Mouse (Mus musculus) left cerebral cortex, adult 6 months (tissue): ENCODE data around the gene Fhl4. TPM values are rescaled to one million over a fixed set of nuclear protein-coding genes. Genes with fewer than 3 reads are reported as not detected.

Experiments used
- long read RNA-seq, 2 experiments: library from polyadenylated mRNA; unstranded; transcript quantifications; one replicate each; pipeline ENCODE4 v2.0.0; 2019 to 2020
- polyA plus RNA-seq: library from polyadenylated mRNA; unstranded; fragments of <200 nt; fragmentation: Nextera tagmentation; gene quantifications from 2 replicates; pipeline ENCODE4 v1.2.3, GENCODE M21; 2021

Gene Fhl4
- 0.77 and 1.4 TPM in 2 replicates for polyA plus RNA-seq
- long read RNA-seq, experiment 1, partial matches to known transcripts = 0 of 4 reads
- long read RNA-seq, experiment 1, other reads (novel, unspliced or antisense) = 1 of 4 reads
- long read RNA-seq, experiment 2 = 0 reads

GRCm38 (mm10) chr10:85102247-85103084 lies at the start of gene Fhl4, which contains the start of gene Tmem263:
Gene Fhl4 (minus strand): TSS chr10:85102495.
Gene Tmem263 (plus strand): TSS chr10:85102627.

GRCm38 (mm10) chr10:85127395-85128287 lies 25.3 kb upstream of the Fhl4 start, which contains the start of gene Mterf2:
Gene Mterf2 (minus strand): TSS chr10:85128027.

Other genes with a start within 250 kb of the Fhl4 start
- gene Ric8b, start 184.9 kb downstream of the Fhl4 start, polyA plus RNA-seq = 13.4 and 16.8 TPM in 2 replicates
- gene Tmem263, start 132 bp upstream of the Fhl4 start, polyA plus RNA-seq = 39.2 and 61.9 TPM in 2 replicates
- gene Mterf2, start 25.5 kb upstream of the Fhl4 start, polyA plus RNA-seq = 21.5 and 22.6 TPM in 2 replicates
- 13.9 and 14.4 TPM in 2 replicates for gene Cry1, start 82.6 kb upstream of the Fhl4 start, polyA plus RNA-seq